In the genomic region with DNA sequence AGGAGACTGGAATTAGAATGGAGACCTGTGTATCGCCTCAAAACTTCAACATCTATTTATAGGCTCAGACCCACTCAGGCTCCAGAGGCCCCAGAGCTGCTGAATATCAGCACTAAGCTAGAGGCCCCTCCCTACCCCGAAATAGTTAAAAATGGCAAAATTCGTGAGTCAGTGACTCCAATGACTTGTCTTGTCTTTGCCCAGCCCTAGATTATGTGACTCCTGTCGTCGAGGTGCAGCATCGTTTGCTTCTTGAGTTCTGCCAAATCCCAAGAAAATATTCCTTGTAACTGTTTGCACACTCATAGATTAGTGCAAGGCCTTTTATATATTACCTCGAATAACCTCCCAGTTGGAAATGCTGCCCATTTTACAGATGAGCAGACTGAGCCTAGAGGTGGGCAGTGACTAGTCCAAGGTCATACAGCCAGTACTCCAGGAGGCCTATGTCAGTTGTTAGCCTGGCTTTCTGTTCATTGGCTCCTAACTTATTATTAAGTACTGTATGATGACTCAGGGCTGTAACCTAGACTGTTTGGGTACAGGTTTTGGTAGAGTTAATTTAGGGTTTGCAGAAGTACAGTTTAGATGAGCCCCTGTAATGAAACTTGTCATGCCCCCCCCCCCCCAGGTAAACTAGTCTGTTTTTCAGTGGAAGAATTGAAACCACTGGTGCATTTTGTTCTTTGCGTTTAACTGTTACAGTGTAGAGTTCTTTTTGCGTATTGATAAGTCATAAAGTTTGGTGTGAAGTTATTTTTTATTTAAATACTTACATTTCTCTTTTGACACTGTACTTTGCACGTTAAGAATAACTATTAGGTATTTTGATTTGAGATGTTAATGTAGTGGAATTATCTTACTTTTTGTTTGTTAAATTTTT, we compare ENCODE assay signal across 8 mouse cellular contexts. TPM values are rescaled to one million over a fixed set of nuclear protein-coding genes. Genes with fewer than 3 reads are reported as not detected.
DNase-seq lines count a peak whose midpoint lies in the region; ATAC-seq and TF ChIP-seq lines count a peak whose summit lies in the region.

No protein-coding gene starts in this region.

- WGBS in lung, embryonic 14.5 days = 24% methylated on average over 10 of the region's 10 CpGs
- 27% methylated on average over 10 of the region's 10 CpGs for WGBS in hindbrain, embryonic 15.5 days
- 28% methylated on average over 10 of the region's 10 CpGs for WGBS in midbrain, embryonic 15.5 days

- H3K9me3 ChIP-seq in lung, embryonic 14.5 days (ENCODE audit: low read depth, low read length) = no peaks in the 10 kb centered on the region
- H3K9me3 ChIP-seq in hindbrain, embryonic 15.5 days = no peaks in the 10 kb centered on the region
- no peaks in the 10 kb centered on the region for H3K9me3 ChIP-seq in midbrain, embryonic 15.5 days

- peak overlapping the region; percentile 98 for H3K4me3 ChIP-seq in lung, embryonic 14.5 days (ENCODE audit: low read depth, low read length)
- peak overlapping the region; percentile 88 for H3K4me3 ChIP-seq in hindbrain, embryonic 15.5 days
- H3K4me3 ChIP-seq in midbrain, embryonic 15.5 days = peak overlapping the region; percentile 63

- no peak for TF ChIP-seq CTCF in lung, embryonic 14.5 days (IDR thresholded peaks at IDR 0.05; ENCODE audit: low read depth)

- H3K4me1 ChIP-seq in lung, embryonic 14.5 days (ENCODE audit: insufficient read depth) = peaks cover 20% of the 10 kb centered on the region
- H3K4me1 ChIP-seq in hindbrain, embryonic 15.5 days (replicated peaks) = peaks cover 48% of the 10 kb centered on the region
- H3K4me1 ChIP-seq in midbrain, embryonic 15.5 days = peaks cover 46% of the 10 kb centered on the region

- peak overlapping the region; percentile 90 for H3K4me2 ChIP-seq in lung, embryonic 14.5 days
- peak overlapping the region; percentile 76 for H3K4me2 ChIP-seq in hindbrain, embryonic 15.5 days
- H3K4me2 ChIP-seq in midbrain, embryonic 15.5 days = peak overlapping the region; percentile 59

- ATAC-seq in lung, embryonic 14.5 days (ENCODE audit: insufficient read depth) = no peak; the same call in 1 of the 2 replicates
- ATAC-seq in hindbrain, embryonic 15.5 days (ENCODE audit: low FRiP score, low read depth) = no peak
- no peak for ATAC-seq in midbrain, embryonic 15.5 days (replicated peaks)
- no peak for ATAC-seq in inflammation-experienced regulatory T-cells, adult 6 months

- no peaks in the 10 kb centered on the region for H3K36me3 ChIP-seq in lung, embryonic 14.5 days (ENCODE audit: insufficient read depth)
- no peaks in the 10 kb centered on the region for H3K36me3 ChIP-seq in hindbrain, embryonic 15.5 days
- no peaks in the 10 kb centered on the region for H3K36me3 ChIP-seq in midbrain, embryonic 15.5 days (replicated peaks)

- H3K27ac ChIP-seq in lung, embryonic 14.5 days (ENCODE audit: low read depth) = peak overlapping the region; percentile 100
- peak overlapping the region; percentile 99 for H3K27ac ChIP-seq in hindbrain, embryonic 15.5 days (replicated peaks)
- H3K27ac ChIP-seq in midbrain, embryonic 15.5 days = peak overlapping the region; percentile 100

- H3K27me3 ChIP-seq in lung, embryonic 14.5 days (ENCODE audit: insufficient read depth, low read length) = no peaks in the 10 kb centered on the region
- H3K27me3 ChIP-seq in hindbrain, embryonic 15.5 days = no peaks in the 10 kb centered on the region
- H3K27me3 ChIP-seq in midbrain, embryonic 15.5 days (replicated peaks) = no peaks in the 10 kb centered on the region

- DNase-seq in lung, embryonic 14.5 days = peak; percentile 31
- DNase-seq in lung, postnatal 14 days = no peak
- peak; percentile 68 for DNase-seq in c-Kit-positive CD71-positive TER-119-positive erythroid progenitor cells, embryonic 14.5 days (ENCODE audit: low spot score)
- no peak for DNase-seq in urinary bladder, adult 18-20 months (ENCODE audit: low spot score in 2 of 2)
- no peak for DNase-seq in left cerebral cortex, adult 11 months (ENCODE audit: low spot score)

- H3K9ac ChIP-seq in lung, embryonic 14.5 days = peak overlapping the region; percentile 100
- H3K9ac ChIP-seq in hindbrain, embryonic 15.5 days = peak overlapping the region; percentile 96
- peak overlapping the region; percentile 79 for H3K9ac ChIP-seq in midbrain, embryonic 15.5 days

RNA-seq across cellular contexts. Expression of gene Dyrk1a, which starts 1.5 kb away (rescaled TPM):
- polyA plus RNA-seq in lung, embryonic 14.5 days (2014; fragmentation: Nextera tagmentation; extraction: Ambion mirVana) = 11.2 and 11.8 TPM in 2 replicates
- polyA plus RNA-seq in hindbrain, embryonic 15.5 days (2015; fragmentation: Nextera tagmentation; extraction: Ambion mirVana) = 10.5 and 10.7 TPM in 2 replicates
- 11.1 and 11.7 TPM in 2 replicates for polyA plus RNA-seq in midbrain, embryonic 15.5 days (2015; fragmentation: Nextera tagmentation; extraction: Ambion mirVana)
- 10 to 100 TPM; 22.3 to 29.7 (median 25.2) TPM for polyA plus RNA-seq in inflammation-experienced regulatory T-cells, adult 6 months (2017; shearing (Covaris generic))

RNA-seq across cellular contexts. Expression of gene Vps26c, which starts 44.7 kb away (rescaled TPM):
- polyA plus RNA-seq in lung, embryonic 14.5 days (2014; fragmentation: Nextera tagmentation; extraction: Ambion mirVana) = 54.9 and 63.7 TPM in 2 replicates
- 86.9 and 88.7 TPM in 2 replicates for polyA plus RNA-seq in hindbrain, embryonic 15.5 days (2015; fragmentation: Nextera tagmentation; extraction: Ambion mirVana)
- 79.8 and 91.8 TPM in 2 replicates for polyA plus RNA-seq in midbrain, embryonic 15.5 days (2015; fragmentation: Nextera tagmentation; extraction: Ambion mirVana)
- 10 to 100 TPM; 75.1 to 91.9 (median 89.0) TPM for polyA plus RNA-seq in inflammation-experienced regulatory T-cells, adult 6 months (2017; shearing (Covaris generic))

Comparison
In these comparisons a context has a peak if more than half of its experiments do, and no peak if none do; other contexts are left out.
1. DNase-seq: peak in lung, embryonic 14.5 days (single experiment) and c-Kit-positive CD71-positive TER-119-positive erythroid progenitor cells, embryonic 14.5 days (single experiment); none in lung, postnatal 14 days (single experiment), urinary bladder, adult 18-20 months (0 of 2) and left cerebral cortex, adult 11 months (single experiment).
2. Peak in every context shown above with its lines, with median percentiles within 50 percentile points of each other: H3K27ac ChIP-seq, H3K4me2 ChIP-seq, H3K4me3 ChIP-seq and H3K9ac ChIP-seq.